Mouse (Mus musculus): ENCODE measurements around the gene Sult5a1. TPM values are rescaled to one million over a fixed set of nuclear protein-coding genes. Genes with fewer than 3 reads are reported as not detected.

Sult5a1 gene
- polyA plus RNA-seq, 1 experiment from 2014 or later, result 3.5 TPM

DNA sequence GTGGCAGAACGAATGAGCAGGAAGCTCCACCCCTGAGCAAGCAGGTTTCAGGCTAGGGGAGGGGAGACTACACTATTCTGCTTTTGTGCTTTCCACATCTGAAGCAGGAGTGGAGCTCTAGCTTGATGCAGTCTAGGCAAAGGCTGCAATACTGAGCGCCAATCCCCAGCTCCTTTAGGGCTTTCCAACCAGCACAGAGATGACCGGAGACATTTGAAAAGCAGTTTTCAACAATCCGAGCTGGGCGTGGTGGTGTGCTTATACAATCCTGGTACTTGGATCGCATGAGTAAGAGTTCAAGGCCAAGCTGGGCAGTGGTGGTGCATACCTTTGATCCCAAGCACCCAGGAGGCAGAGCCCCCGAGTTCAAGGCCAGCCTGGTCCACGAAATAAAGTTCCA is 33.8 kb upstream of the Sult5a1 start:
- no peak overlapping the region for H3K4me3 ChIP-seq (ENCODE audit: low read depth, low read length)
- ATAC-seq, result no peak

DNA sequence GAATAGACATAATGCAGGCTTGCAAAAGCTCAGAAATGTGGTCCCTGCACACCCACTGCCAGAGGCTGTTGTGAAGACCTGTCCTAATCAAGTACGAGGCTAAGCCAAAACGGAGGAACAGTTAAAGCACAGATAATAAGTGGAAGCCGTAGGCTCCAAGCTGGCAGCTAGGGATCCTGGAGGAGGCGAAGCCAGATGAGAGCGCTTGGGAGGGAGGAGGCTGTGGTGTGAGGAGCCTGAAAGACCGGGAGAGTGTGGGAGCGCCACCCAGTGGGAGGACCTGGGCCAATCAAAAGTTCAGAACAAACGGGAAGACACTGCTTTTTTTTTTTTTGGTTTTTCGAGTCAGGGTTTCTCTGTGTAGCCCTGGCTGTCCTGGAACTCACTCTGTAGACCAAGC is 32.6 kb upstream of the Sult5a1 start:
- WGBS, result 3% methylated on average over 9 of the region's 9 CpGs
- Histone ChIP-seq H3K27ac (ENCODE audit: low read depth, low read length) (0 out of 2 replicates have a peak overlapping the region, but pooled peaks have one; percentile 24), H3K27me3 (replicated peaks; ENCODE audit: control insufficient read depth, insufficient read depth, low read length) (no peaks in the 10 kb centered on the region), H3K36me3 (ENCODE audit: control insufficient read depth, insufficient read depth) (no peaks in the 10 kb centered on the region), H3K9me3 (ENCODE audit: control insufficient read depth) (no peaks in the 10 kb centered on the region), H3K4me2 (replicated peaks; ENCODE audit: low read depth) (peak overlapping the region; percentile 44; the same call in 1 of the 2 replicates), H3K4me1 (replicated peaks; ENCODE audit: control insufficient read depth, insufficient read depth, low read length) (no peaks in the 10 kb centered on the region; the same call in 1 of the 2 replicates), H3K4me3 (ENCODE audit: low read depth, low read length) (no peak overlapping the region), H3K9ac (ENCODE audit: low read depth, low read length) (no peak overlapping the region)
- peak; percentile 39 for ATAC-seq
- peak; percentile 81 for TF ChIP-seq CTCF (IDR thresholded peaks at IDR 0.05; ENCODE audit: low read depth)

More for the DNA sequence above, 33.8 kb upstream of the Sult5a1 start:
- WGBS, result 24% methylated on average over 8 of the region's 8 CpGs
- no peaks in the 10 kb centered on the region; the same call in 1 of the 2 replicates for H3K4me1 ChIP-seq (replicated peaks; ENCODE audit: control insufficient read depth, insufficient read depth, low read length)
- no peaks in the 10 kb centered on the region for H3K9me3 ChIP-seq (ENCODE audit: control insufficient read depth)
- H3K36me3 ChIP-seq (ENCODE audit: control insufficient read depth, insufficient read depth), result no peaks in the 10 kb centered on the region
- H3K27ac ChIP-seq (ENCODE audit: low read depth, low read length), result no peak overlapping the region
- no peak for TF ChIP-seq CTCF (IDR thresholded peaks at IDR 0.05; ENCODE audit: low read depth)
- H3K4me2 ChIP-seq (replicated peaks; ENCODE audit: low read depth), result no peak overlapping the region
- H3K27me3 ChIP-seq (replicated peaks; ENCODE audit: control insufficient read depth, insufficient read depth, low read length), result no peaks in the 10 kb centered on the region
- H3K9ac ChIP-seq (ENCODE audit: low read depth, low read length), result no peak overlapping the region

DNA sequence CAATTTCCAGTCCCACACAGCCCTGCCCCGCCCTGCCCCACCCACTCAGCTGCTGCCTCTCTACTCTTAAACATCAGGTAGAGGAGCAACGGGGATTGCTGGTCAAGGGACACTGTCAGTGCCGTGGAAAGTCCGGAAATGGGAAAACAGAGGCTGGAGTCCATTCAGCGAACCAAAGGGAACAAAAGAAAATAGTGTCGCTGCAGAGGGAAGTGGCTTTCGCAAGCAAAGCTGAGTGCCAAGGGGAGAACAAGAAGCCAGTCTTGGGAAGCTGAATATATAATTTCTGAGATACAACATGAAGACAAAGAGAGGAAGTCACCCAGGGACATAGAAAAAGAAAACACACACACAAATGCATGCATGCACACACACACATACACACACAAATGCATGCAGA is 30.7 kb upstream of the Sult5a1 start:
- Histone ChIP-seq H3K9me3 (ENCODE audit: control insufficient read depth) (no peaks in the 10 kb centered on the region), H3K27ac (ENCODE audit: low read depth, low read length) (no peak overlapping the region), H3K4me3 (ENCODE audit: low read depth, low read length) (no peak overlapping the region), H3K4me1 (replicated peaks; ENCODE audit: control insufficient read depth, insufficient read depth, low read length) (no peaks in the 10 kb centered on the region), H3K9ac (ENCODE audit: low read depth, low read length) (no peak overlapping the region), H3K27me3 (replicated peaks; ENCODE audit: control insufficient read depth, insufficient read depth, low read length) (no peaks in the 10 kb centered on the region), H3K4me2 (replicated peaks; ENCODE audit: low read depth) (no peak overlapping the region), H3K36me3 (ENCODE audit: control insufficient read depth, insufficient read depth) (no peaks in the 10 kb centered on the region)
- TF ChIP-seq CTCF (IDR thresholded peaks at IDR 0.05; ENCODE audit: low read depth), result no peak
- WGBS, result 40% methylated on average over 7 of the region's 7 CpGs
- ATAC-seq, result no peak

DNA sequence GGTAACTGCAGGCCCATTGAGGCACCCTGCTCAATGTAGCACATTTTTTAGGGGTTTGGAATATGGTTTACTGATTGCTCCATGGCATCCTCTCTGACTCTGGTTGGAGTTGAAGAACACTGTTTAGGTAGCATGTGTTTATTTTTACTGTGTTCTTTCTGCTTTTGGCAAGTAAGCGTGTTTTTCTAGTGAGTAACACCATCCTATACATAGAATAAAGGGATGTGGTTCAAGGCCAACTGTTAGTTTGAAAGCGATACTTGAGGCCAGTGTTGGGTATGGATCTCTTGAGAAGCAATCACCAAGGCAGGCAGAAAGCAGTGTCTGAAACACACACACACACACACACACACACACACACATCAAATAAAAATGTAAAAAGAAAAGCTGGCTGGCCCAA is 29.9 kb upstream of the Sult5a1 start:
- Histone ChIP-seq H3K4me2 (replicated peaks; ENCODE audit: low read depth) (no peak overlapping the region), H3K4me3 (ENCODE audit: low read depth, low read length) (no peak overlapping the region), H3K4me1 (replicated peaks; ENCODE audit: control insufficient read depth, insufficient read depth, low read length) (no peaks in the 10 kb centered on the region), H3K9ac (ENCODE audit: low read depth, low read length) (no peak overlapping the region), H3K27ac (ENCODE audit: low read depth, low read length) (no peak overlapping the region), H3K9me3 (ENCODE audit: control insufficient read depth) (no peaks in the 10 kb centered on the region), H3K36me3 (ENCODE audit: control insufficient read depth, insufficient read depth) (no peaks in the 10 kb centered on the region), H3K27me3 (replicated peaks; ENCODE audit: control insufficient read depth, insufficient read depth, low read length) (no peaks in the 10 kb centered on the region)
- WGBS, result 75% methylated on average over 2 of the region's 2 CpGs
- ATAC-seq, result no peak
- no peak for TF ChIP-seq CTCF (IDR thresholded peaks at IDR 0.05; ENCODE audit: low read depth)

DNA sequence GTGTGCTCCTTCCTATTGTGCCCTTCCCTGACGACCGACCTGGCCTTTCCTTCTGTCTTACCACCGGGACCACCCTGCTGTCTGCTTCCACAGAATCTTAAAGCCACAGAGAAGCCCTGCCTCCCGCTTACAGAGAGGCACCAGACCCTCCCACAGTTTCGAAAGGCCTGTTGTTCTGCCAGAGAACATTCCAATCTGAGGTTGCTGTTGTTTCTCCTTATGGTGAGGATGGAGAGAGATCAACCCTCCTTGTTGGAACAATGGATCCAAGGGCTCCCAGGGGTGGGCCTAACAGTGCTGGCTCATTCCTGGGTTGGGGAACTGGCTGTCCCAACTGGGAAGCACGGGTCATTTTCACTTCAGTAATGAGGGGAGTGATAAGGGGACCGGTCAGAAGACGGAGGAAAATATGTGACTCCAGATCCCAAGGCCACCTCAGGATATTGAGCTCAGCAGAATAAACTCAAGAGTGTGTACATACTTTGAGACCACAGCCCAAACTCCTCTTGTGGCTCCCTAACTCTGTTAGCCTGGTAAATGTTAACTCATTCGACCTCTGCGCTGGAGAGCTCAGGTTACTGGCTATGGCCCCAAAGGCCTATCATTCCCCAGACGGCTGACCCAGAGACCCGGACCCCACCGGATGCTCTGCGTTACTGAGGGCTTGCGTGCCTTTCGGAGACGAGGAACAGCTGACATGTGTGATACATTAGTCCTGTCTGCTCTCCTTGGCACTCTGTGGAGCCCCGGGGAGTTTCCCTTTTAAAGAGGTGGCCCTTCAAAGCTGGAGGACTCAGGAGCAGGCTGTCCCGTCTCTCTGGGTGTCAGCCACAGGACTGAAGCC is 27.7 kb upstream of the Sult5a1 start, which contains the start of gene Dpep1:
Dpep1 (plus strand) TSS at position 677 of the 844 bp plus-strand sequence.
- 32% methylated on average over 19 of the region's 19 CpGs for WGBS
- Histone ChIP-seq H3K9me3 (ENCODE audit: control insufficient read depth) (no peaks in the 10 kb centered on the region), H3K9ac (ENCODE audit: low read depth, low read length) (peak within 1 kb of the TSS; percentile 22; the same call in 1 of the 2 replicates), H3K27me3 (replicated peaks; ENCODE audit: control insufficient read depth, insufficient read depth, low read length) (no peaks in the 10 kb centered on the region), H3K4me1 (replicated peaks; ENCODE audit: control insufficient read depth, insufficient read depth, low read length) (no peaks in the 10 kb centered on the region), H3K36me3 (ENCODE audit: control insufficient read depth, insufficient read depth) (no peaks in the 10 kb centered on the region), H3K4me2 (replicated peaks; ENCODE audit: low read depth) (no peak within 1 kb of the TSS), H3K4me3 (ENCODE audit: low read depth, low read length) (no peak within 1 kb of the TSS), H3K27ac (ENCODE audit: low read depth, low read length) (peak within 1 kb of the TSS; percentile 54)
- no peak for TF ChIP-seq CTCF (IDR thresholded peaks at IDR 0.05; ENCODE audit: low read depth)
- no peak for ATAC-seq

DNA sequence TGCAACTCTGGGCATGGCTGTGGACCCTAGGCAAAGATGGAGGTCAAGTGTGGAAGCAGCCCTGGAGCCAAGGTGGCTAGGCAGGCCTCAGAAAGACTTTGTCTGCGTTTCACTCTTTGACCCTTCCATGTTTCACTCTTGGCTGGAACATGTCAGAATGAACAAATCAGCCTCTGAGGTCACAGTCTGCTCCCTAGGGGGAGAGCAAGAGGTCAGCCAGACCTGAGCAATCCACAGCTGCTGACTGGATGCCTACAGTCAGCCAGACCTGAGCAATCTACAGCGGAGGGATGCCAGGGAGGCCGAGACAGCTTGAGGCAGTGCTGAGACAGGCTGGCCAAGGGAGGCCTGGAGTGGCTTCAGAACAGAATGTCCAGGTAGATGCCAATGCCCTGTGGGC is 23.3 kb upstream of the Sult5a1 start:
- WGBS, result 65% methylated on average over 3 of the region's 3 CpGs
- Histone ChIP-seq H3K27me3 (replicated peaks; ENCODE audit: control insufficient read depth, insufficient read depth, low read length) (no peaks in the 10 kb centered on the region), H3K4me2 (replicated peaks; ENCODE audit: low read depth) (no peak overlapping the region), H3K9ac (ENCODE audit: low read depth, low read length) (no peak overlapping the region), H3K4me1 (replicated peaks; ENCODE audit: control insufficient read depth, insufficient read depth, low read length) (no peaks in the 10 kb centered on the region), H3K4me3 (ENCODE audit: low read depth, low read length) (no peak overlapping the region), H3K36me3 (ENCODE audit: control insufficient read depth, insufficient read depth) (no peaks in the 10 kb centered on the region), H3K27ac (ENCODE audit: low read depth, low read length) (no peak overlapping the region), H3K9me3 (ENCODE audit: control insufficient read depth) (no peaks in the 10 kb centered on the region)
- TF ChIP-seq CTCF (IDR thresholded peaks at IDR 0.05; ENCODE audit: low read depth), result no peak
- no peak for ATAC-seq
